Mouse (Mus musculus) MEL (cell line): ENCODE results near the gene Fktn. TPM values are rescaled to one million over a fixed set of nuclear protein-coding genes. Genes with fewer than 3 reads are reported as not detected.

Experiments used
- DNase-seq: peaks from one replicate; pipeline ENCODE4 v3.0.0; 2011; ENCODE audit warnings: low read depth, low spot score
- H3K27ac ChIP-seq: 2 replicates; pipeline ENCODE4 v1.5.1; 2012; ENCODE audit warnings: low read depth, mild to moderate bottlenecking, control low read depth, low read length, moderate library complexity; ENCODE audit not compliant: control insufficient read depth
- H3K27me3 ChIP-seq, 2 experiments: fragments of 150-350 bp in 1 of 2; sonication (generic) in 1 of 2; 2 replicates each; pipeline ENCODE4 v1.6.1; 2012; ENCODE audit warnings: low read length in 2 of 2, mild to moderate bottlenecking in 2 of 2, improper control_type of control experiment in 1 of 2, moderate library complexity in 1 of 2; ENCODE audit not compliant: insufficient read depth in 2 of 2, control insufficient read depth in 1 of 2
- H3K36me3 ChIP-seq, 2 experiments: 2 replicates each; pipeline ENCODE4 v1.6.1; 2012 to 2014; ENCODE audit warnings: low read length in 2 of 2, improper control_type of control experiment in 1 of 2, inconsistent platforms in 1 of 2, mild to moderate bottlenecking in 1 of 2; ENCODE audit not compliant: insufficient read depth in 2 of 2, control insufficient read depth in 1 of 2
- H3K4me1 ChIP-seq, 2 experiments: fragments of 150-350 bp in 1 of 2; sonication (generic) in 1 of 2; 2 replicates each; pipeline ENCODE4 v1.6.1; 2012; ENCODE audit warnings: low read length in 2 of 2, improper control_type of control experiment in 1 of 2, mild to moderate bottlenecking in 1 of 2; ENCODE audit not compliant: insufficient read depth in 2 of 2, control insufficient read depth in 1 of 2
- H3K4me3 ChIP-seq, 2 experiments: fragments of 150-350 bp in 1 of 2; sonication (generic) in 1 of 2; 2 replicates each; pipeline ENCODE4 v1.5.1; 2012; ENCODE audit warnings: low read depth in 2 of 2, low read length in 2 of 2, mild to moderate bottlenecking in 2 of 2, moderate library complexity in 2 of 2, control low read depth in 1 of 2, improper control_type of control experiment in 1 of 2; ENCODE audit not compliant: control insufficient read depth in 1 of 2, insufficient read depth in 1 of 2
- H3K79me2 ChIP-seq: 2 replicates; pipeline ENCODE4 v1.6.1; 2012; ENCODE audit warnings: mild to moderate bottlenecking, low read length, moderate library complexity; ENCODE audit not compliant: control insufficient read depth, poor library complexity, insufficient read depth
- H3K9ac ChIP-seq: 2 replicates; pipeline ENCODE4 v1.6.1; 2012; ENCODE audit warnings: low read depth, mild to moderate bottlenecking, control low read depth, low read length, moderate library complexity; ENCODE audit not compliant: control insufficient read depth, poor library complexity, severe bottlenecking
- H3K9me3 ChIP-seq: fragments of 150-350 bp; sonication (generic); replicated peaks from 2 replicates; pipeline ENCODE4 v1.6.1; 2012; ENCODE audit warnings: mild to moderate bottlenecking, low read length, improper control_type of control experiment, moderate library complexity; ENCODE audit not compliant: insufficient read depth
- BHLHE40 ChIP-seq: IDR thresholded peaks from 2 replicates; pipeline ENCODE4 v1.6.1; 2012; ENCODE audit warnings: low read depth, mild to moderate bottlenecking, inconsistent platforms, low read length, improper control_type of control experiment, borderline replicate concordance
- CHD2 ChIP-seq: IDR thresholded peaks from 2 replicates; pipeline ENCODE4 v1.6.1; 2011; ENCODE audit warnings: low read length, improper control_type of control experiment
- E2F4 ChIP-seq: IDR thresholded peaks from 2 replicates; pipeline ENCODE4 v1.6.1; 2011; ENCODE audit warnings: low read depth, low read length, improper control_type of control experiment, borderline replicate concordance
- EP300 ChIP-seq, 2 experiments: IDR thresholded peaks; 2 replicates each; pipeline ENCODE4 v1.6.1; 2011; ENCODE audit warnings: improper control_type of control experiment in 2 of 2, low read length in 2 of 2, low read depth in 1 of 2, mild to moderate bottlenecking in 1 of 2
- ETS1 ChIP-seq: IDR thresholded peaks from 2 replicates; pipeline ENCODE4 v1.6.1; 2012; ENCODE audit warnings: low read depth, mild to moderate bottlenecking, inconsistent platforms, low read length, improper control_type of control experiment, moderate library complexity
- GABPA ChIP-seq: IDR thresholded peaks from 2 replicates; pipeline ENCODE4 v1.6.1; 2012; ENCODE audit warnings: low read depth, mild to moderate bottlenecking, inconsistent platforms, low read length, improper control_type of control experiment, moderate library complexity
- MAZ ChIP-seq: IDR thresholded peaks from 2 replicates; pipeline ENCODE4 v1.6.1; 2012; ENCODE audit warnings: low read depth, mild to moderate bottlenecking, inconsistent platforms, low read length, improper control_type of control experiment
- MEF2A ChIP-seq: IDR thresholded peaks from 2 replicates; pipeline ENCODE4 v1.6.1; 2014; ENCODE audit warnings: low read depth, mild to moderate bottlenecking, inconsistent platforms, low read length, improper control_type of control experiment; ENCODE audit not compliant: poor library complexity, insufficient replicate concordance, severe bottlenecking; ENCODE audit errors: extremely low read depth
- MXI1 ChIP-seq: IDR thresholded peaks from 2 replicates; pipeline ENCODE4 v1.6.1; 2011; ENCODE audit warnings: mild to moderate bottlenecking, low read depth, low read length, improper control_type of control experiment
- MYB ChIP-seq: IDR thresholded peaks from 2 replicates; pipeline ENCODE4 v1.6.1; 2011; ENCODE audit warnings: mild to moderate bottlenecking, low read depth, low read length, improper control_type of control experiment
- MYC ChIP-seq: IDR thresholded peaks from 2 replicates; pipeline ENCODE4 v1.6.1; 2011; ENCODE audit warnings: low read depth, mild to moderate bottlenecking, low read length, improper control_type of control experiment, moderate library complexity
- RCOR1 ChIP-seq: IDR thresholded peaks from 2 replicates; pipeline ENCODE4 v1.6.1; 2012; ENCODE audit warnings: low read depth, mild to moderate bottlenecking, inconsistent platforms, low read length, improper control_type of control experiment
- SIN3A ChIP-seq: IDR thresholded peaks from 2 replicates; pipeline ENCODE4 v1.6.1; 2012; ENCODE audit warnings: low read length, improper control_type of control experiment, inconsistent platforms
- SMC3 ChIP-seq: IDR thresholded peaks from 2 replicates; pipeline ENCODE4 v1.6.1; 2011; ENCODE audit warnings: low read depth, low read length, improper control_type of control experiment
- TAL1 ChIP-seq: IDR thresholded peaks from 2 replicates; pipeline ENCODE4 v1.6.1; 2012; ENCODE audit warnings: mild to moderate bottlenecking, inconsistent platforms, low read length, moderate library complexity, mixed read lengths
- TCF12 ChIP-seq: IDR thresholded peaks from 2 replicates; pipeline ENCODE4 v1.6.1; 2014; ENCODE audit warnings: low read depth, mild to moderate bottlenecking, inconsistent platforms, low read length, improper control_type of control experiment, moderate library complexity
- USF2 ChIP-seq, 2 experiments: IDR thresholded peaks; 2 replicates each; pipeline ENCODE4 v1.6.1; 2011 to 2012; ENCODE audit warnings: improper control_type of control experiment in 2 of 2, low read length in 2 of 2, borderline replicate concordance in 1 of 2, inconsistent platforms in 1 of 2, low read depth in 1 of 2, mild to moderate bottlenecking in 1 of 2; ENCODE audit not compliant: insufficient read depth in 1 of 2
- ZC3H11A ChIP-seq: IDR thresholded peaks from 2 replicates; pipeline ENCODE4 v1.6.1; 2012; ENCODE audit warnings: low read depth, mild to moderate bottlenecking, inconsistent platforms, low read length, improper control_type of control experiment
- ZMIZ1 ChIP-seq: IDR thresholded peaks from 2 replicates; pipeline ENCODE4 v1.6.1; 2012; ENCODE audit warnings: low read depth, mild to moderate bottlenecking, inconsistent platforms, low read length, improper control_type of control experiment, moderate library complexity
- polyA plus RNA-seq, 2 experiments: library from polyadenylated mRNA; stranded (reverse) in 1 of 2; unstranded in 1 of 2; fragments of >175 nt in 1 of 2; fragments of >200 nt in 1 of 2; gene quantifications; 2 replicates each; pipeline versions ENCODE4 v1.2.1 to v1.2.4; 2012; ENCODE audit warnings: low replicate concordance in 2 of 2, low read depth in 1 of 2; ENCODE audit not compliant: insufficient read length in 2 of 2, insufficient read depth in 1 of 2, missing spikeins in 1 of 2
- total RNA-seq: library from RNA; depleted of rRNA; stranded (reverse); fragments of 300-350 nt; gene quantifications from 2 replicates; pipeline ENCODE4 v1.2.3, GENCODE M21; 2012

Fktn gene
- total and polyA plus RNA-seq, 3 experiments: 5.5 to 7.0 TPM; not detected in 1

DNA sequence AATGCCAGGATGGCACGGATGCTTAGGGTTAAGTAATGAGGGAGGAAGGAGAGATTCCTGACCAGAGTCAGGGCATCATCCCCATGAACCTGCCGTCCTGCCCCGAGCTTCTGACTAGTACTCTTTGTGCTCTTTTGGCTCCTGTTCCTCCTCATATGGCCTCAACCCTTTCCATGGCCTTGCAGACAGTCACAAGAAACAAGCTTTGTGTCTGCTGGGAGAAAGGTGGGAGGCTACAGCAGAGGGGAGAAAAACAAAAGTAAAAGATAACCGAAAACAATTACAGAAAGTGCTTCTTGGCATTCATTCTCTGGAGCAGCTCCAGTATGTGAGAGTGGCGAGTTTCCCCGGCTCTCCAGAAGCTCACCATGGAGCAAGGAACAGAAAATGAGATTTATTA lies 60.1 kb downstream of the Fktn start:
- no peak for DNase-seq
- H3K36me3 ChIP-seq: no peaks in the 10 kb centered on the region
- H3K4me1 ChIP-seq: no peaks in the 10 kb centered on the region
- H3K79me2 ChIP-seq: no peaks in the 10 kb centered on the region
- H3K27ac ChIP-seq: no peak overlapping the region
- no peak overlapping the region for H3K9ac ChIP-seq
- no peaks in the 10 kb centered on the region for H3K9me3 ChIP-seq
- no peaks in the 10 kb centered on the region for H3K27me3 ChIP-seq
- no peak overlapping the region for H3K4me3 ChIP-seq
- no peak for TF ChIP-seq EP300 (IDR thresholded peaks at IDR 0.05; ENCODE audit: low read depth in 1 of 2, low read length in 2 of 2)
- no peak for TF ChIP-seq GABPA

DNA sequence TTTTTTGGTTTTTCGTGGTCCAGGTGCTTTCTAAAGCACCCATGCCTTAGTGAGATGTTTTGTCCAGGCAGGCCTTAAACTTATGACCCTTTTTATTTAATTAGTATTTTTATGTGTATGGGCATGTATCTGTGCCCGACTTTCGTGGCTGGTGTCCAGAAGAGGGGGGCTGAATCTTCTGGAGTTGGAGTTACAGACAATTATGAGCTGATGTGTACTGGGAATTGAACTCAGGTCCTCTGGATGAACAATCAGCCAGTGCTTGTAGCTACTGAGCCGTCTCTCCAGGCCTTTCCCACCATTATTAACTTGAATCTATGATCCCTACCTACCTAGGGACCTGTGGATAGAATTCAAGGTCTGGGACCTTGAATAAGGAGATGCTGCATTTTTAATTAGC lies 67.6 kb downstream of the Fktn start:
- Histone ChIP-seq H3K27me3 (peaks cover 2 to 11% of the 10 kb centered on the region in 2 experiments; a peak in 2 of 4 replicates), H3K4me1 (no peaks in the 10 kb centered on the region), H3K27ac (no peak overlapping the region), H3K4me3 (no peak overlapping the region), H3K36me3 (no peaks in the 10 kb centered on the region), H3K79me2 (no peaks in the 10 kb centered on the region), H3K9me3 (no peaks in the 10 kb centered on the region), H3K9ac (no peak overlapping the region)
- DNase-seq: no peak
- TF ChIP-seq MAZ (no peak), BHLHE40 (no peak), TCF12 (no peak)

DNA sequence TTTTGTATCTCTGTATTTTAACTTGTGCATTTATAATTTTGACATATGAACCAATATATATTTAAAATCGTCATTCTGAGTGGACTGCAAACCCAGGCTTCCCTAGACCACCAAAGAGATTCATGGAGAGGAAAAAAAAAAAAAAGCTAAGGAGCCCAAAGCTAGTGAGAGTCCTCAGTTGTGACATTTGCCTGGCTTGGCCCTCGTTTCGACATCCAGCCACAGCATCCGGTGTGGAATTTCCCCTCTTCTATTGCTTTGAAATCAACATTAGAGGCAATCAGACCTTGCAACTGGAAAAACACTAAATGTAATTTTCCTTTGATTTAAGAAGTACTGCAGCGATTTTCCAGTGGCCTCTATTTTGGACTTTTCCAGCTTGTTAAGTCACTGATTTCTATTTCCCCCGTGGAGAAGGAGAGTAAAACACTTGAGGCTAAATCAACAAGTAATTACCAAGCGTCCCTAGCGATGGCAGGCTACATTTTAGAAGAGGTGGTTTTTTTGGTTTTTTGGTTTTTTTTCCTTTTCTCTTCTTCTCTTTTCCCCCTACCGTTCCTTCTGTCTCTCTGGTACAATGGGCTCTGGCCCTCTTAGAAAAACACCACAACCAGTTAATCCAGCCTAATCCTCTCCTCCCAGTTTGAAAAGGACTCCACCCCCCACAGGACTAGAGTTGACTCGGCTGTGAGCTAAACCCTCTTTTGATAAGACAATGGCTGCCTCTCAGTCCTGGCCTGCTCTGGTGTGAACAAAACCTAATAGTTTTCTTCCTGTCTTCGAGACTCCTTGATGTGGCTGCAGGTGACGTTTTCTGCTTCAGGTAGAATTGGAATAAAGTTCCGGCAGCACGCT lies 68.6 kb downstream of the Fktn start:
- H3K4me1 ChIP-seq: no peaks in the 10 kb centered on the region
- H3K27ac ChIP-seq: no peak overlapping the region
- no peaks in the 10 kb centered on the region for H3K36me3 ChIP-seq
- no peak overlapping the region for H3K9ac ChIP-seq
- H3K4me3 ChIP-seq: no peak overlapping the region
- DNase-seq: no peak
- H3K9me3 ChIP-seq: no peaks in the 10 kb centered on the region
- H3K79me2 ChIP-seq: no peaks in the 10 kb centered on the region
- TF ChIP-seq ZMIZ1 (no peak), USF2 (IDR thresholded peaks at IDR 0.05; ENCODE audit: borderline replicate concordance in 1 of 2, insufficient read depth in 1 of 2, low read depth in 1 of 2, low read length in 2 of 2) (no peak), MYC (no peak), MEF2A (no peak), CHD2 (no peak), RCOR1 (no peak), ETS1 (no peak), MXI1 (no peak), E2F4 (no peak), SIN3A (no peak), ZC3H11A (no peak), SMC3 (no peak), TAL1 (no peak), MYB (no peak)
- peaks cover 2 to 12% of the 10 kb centered on the region in 2 experiments; a peak in 3 of 4 replicates for H3K27me3 ChIP-seq
